Mouse (Mus musculus) monocyte, adult 5-6 weeks (primary cell): ENCODE results near the gene Mrgprd. TPM values are rescaled to one million over a fixed set of nuclear protein-coding genes. Genes with fewer than 3 reads are reported as not detected.

Experiments used
- ATAC-seq: fragments of 153-309, 156-312 bp; replicated peaks from 2 replicates; pipeline ENCODE4 v1.8.0; 2017; ENCODE audit warnings: mild to moderate bottlenecking; ENCODE audit not compliant: low TSS enrichment, insufficient number of reproducible peaks, severe bottlenecking, poor library complexity, low FRiP score
- total RNA-seq: library from RNA; stranded (forward); fragments of 200-1000, 200-491, 200-594 nt; gene quantifications from 3 replicates; pipeline ENCODE4 v1.2.3, GENCODE M21; 2017

Gene Mrgprd
- total RNA-seq, 1 experiment from 2014 or later = not detected

GRCm38 (mm10) chr7:145335199-145335598 lies 20.6 kb downstream of the Mrgprd start:
- no peak for ATAC-seq

DNA sequence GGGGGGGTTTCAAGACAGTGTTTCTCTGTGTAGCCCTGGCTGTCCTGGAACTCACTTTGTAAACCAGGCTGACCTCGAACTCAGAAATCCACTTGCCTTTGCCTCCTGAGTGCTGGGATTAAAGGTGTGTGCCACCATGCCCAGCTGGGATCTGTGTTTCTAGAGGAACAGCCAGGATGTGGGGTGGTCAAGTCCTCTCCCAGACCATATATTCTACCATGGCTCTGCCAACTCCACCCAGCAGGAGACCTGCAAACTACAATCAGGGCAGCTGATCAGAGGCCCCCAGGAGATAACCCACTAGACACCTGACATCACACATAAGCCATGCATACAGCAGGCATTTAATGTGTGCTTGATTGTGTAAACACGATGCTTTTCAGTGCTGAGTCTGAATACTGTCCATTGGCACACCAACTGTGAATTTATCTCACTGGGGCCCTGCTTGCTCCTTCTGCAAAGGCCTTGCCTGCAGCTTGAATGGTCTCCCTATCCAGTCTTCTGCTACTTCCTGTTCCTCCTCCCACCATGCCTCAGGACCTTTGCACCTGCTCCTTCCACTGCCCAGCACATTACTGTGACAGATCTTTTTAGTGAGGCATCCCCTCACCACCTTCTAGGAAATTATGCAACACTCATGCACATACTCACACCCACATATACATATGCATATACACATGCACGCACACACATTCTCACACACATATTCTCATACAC lies 21.1 kb downstream of the Mrgprd start:
- ATAC-seq = no peak

GRCm38 (mm10) chr7:145337889-145338288 lies 23.3 kb downstream of the Mrgprd start:
- ATAC-seq = no peak

GRCm38 (mm10) chr7:145340248-145340904 lies 25.7 kb downstream of the Mrgprd start:
- ATAC-seq = no peak

Other genes with a start within 250 kb of the Mrgprd start
- 1.1 to 3.8 TPM in 2 of 3 replicates, not detected in the other for gene 1810010D01Rik, start 106.7 kb upstream of the Mrgprd start, total RNA-seq
- 13.6 to 20.1 TPM (median 14.9 TPM) in 3 replicates for gene Tpcn2, start 30.8 kb upstream of the Mrgprd start, total RNA-seq
- gene Mrgprf, start 14.0 kb upstream of the Mrgprd start, total RNA-seq = not detected in 3 replicates